Mouse (Mus musculus): Measurements from ENCODE around the gene Mctp1. TPM values are rescaled to one million over a fixed set of nuclear protein-coding genes. Genes with fewer than 3 reads are reported as not detected.
"Not testable (repeated sequence)": the region's sequence is repeated elsewhere in the genome, so short reads cannot be mapped to it uniquely, and the experiment has no call there.

The Mctp1 gene
- total RNA-seq (2014; rRNA removed) (0.65 and 0.67 TPM in 2 replicates), polyA plus RNA-seq (2012; rRNA removed) (0.04 TPM in 1 of 2 replicates, not detected in the other)

GRCm38 (mm10) chr13:76383972-76384663, at the start of gene Mctp1:
Gene Mctp1, plus strand, starts transcription at chr13:76384535.
- H3K9ac ChIP-seq (ENCODE audit: low read depth, low read length), result no peak within 1 kb of the TSS; the same call in 1 of the 2 replicates
- H3K4me3 ChIP-seq (ENCODE audit: insufficient read depth, low read depth, low read length), result peak within 1 kb of the TSS; percentile 30; the same call in 1 of the 2 replicates
- TF ChIP-seq CTCF (IDR thresholded peaks at IDR 0.05; ENCODE audit: low read depth, low read length), result no peak
- no peak for TF ChIP-seq POLR2A (IDR thresholded peaks at IDR 0.05; ENCODE audit: extremely low read depth, insufficient read depth, low read length)
- H3K4me1 ChIP-seq (ENCODE audit: control insufficient read depth, insufficient read depth, low read length), result 0 out of 2 replicates have a peak, but pooled peaks cover 3% of the 10 kb centered on the region
- no peak within 1 kb of the TSS for H3K27ac ChIP-seq (replicated peaks; ENCODE audit: insufficient read depth, low read depth, low read length)
- DNase-seq (ENCODE audit: extremely low read depth, low read depth, low spot score), result no peak
- H3K36me3 ChIP-seq (ENCODE audit: control insufficient read depth, insufficient read depth, low read length), result no peaks in the 10 kb centered on the region
- peaks cover 19% of the 10 kb centered on the region for H3K27me3 ChIP-seq (ENCODE audit: control insufficient read depth, insufficient read depth, low read length)
- no peaks in the 10 kb centered on the region for H3K79me2 ChIP-seq (ENCODE audit: control insufficient read depth, insufficient read depth, low read length)
- under 1% methylated on average over 58 of the region's 62 CpGs for WGBS

DNA sequence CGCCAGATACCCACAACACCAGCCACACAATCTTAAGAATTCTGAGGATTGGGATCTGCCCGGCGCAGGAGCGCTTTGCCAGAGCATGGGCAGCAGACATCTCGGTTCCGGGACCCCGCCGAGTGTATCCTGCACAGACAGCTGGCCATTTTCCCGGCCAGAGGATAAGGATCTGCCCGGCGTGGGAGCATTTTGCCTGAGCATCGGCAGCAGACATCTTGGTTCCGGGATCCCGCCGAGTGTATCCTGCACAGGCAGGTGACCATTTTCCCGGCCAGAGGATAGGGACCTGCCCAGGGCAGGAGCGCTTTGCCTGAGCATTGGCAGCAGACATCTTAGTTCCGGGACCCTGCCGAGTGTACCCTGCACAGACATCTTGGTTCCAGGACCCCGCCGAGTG, 38.4 kb upstream of the Mctp1 start:
- H3K27me3 ChIP-seq (ENCODE audit: control insufficient read depth, insufficient read depth, low read length); H3K4me3 ChIP-seq (ENCODE audit: insufficient read depth, low read depth, low read length); H3K27ac ChIP-seq (replicated peaks; ENCODE audit: insufficient read depth, low read depth, low read length); H3K79me2 ChIP-seq (ENCODE audit: control insufficient read depth, insufficient read depth, low read length); H3K36me3 ChIP-seq (ENCODE audit: control insufficient read depth, insufficient read depth, low read length); DNase-seq (ENCODE audit: extremely low read depth, low read depth, low spot score); H3K4me1 ChIP-seq (ENCODE audit: control insufficient read depth, insufficient read depth, low read length); H3K9ac ChIP-seq (ENCODE audit: low read depth, low read length): not testable (repeated sequence)
- WGBS, result 54% methylated on average over 21 of the region's 21 CpGs

GRCm38 (mm10) chr13:76358720-76359119, 25.6 kb upstream of the Mctp1 start:
- no peak overlapping the region for H3K9ac ChIP-seq (ENCODE audit: low read depth, low read length)
- H3K4me1 ChIP-seq (ENCODE audit: control insufficient read depth, insufficient read depth, low read length), result no peaks in the 10 kb centered on the region
- DNase-seq (ENCODE audit: extremely low read depth, low read depth, low spot score), result no peak
- H3K27me3 ChIP-seq (ENCODE audit: control insufficient read depth, insufficient read depth, low read length), result no peaks in the 10 kb centered on the region
- H3K27ac ChIP-seq (replicated peaks; ENCODE audit: insufficient read depth, low read depth, low read length), result no peak overlapping the region
- no peaks in the 10 kb centered on the region for H3K36me3 ChIP-seq (ENCODE audit: control insufficient read depth, insufficient read depth, low read length)
- TF ChIP-seq POLR2A (IDR thresholded peaks at IDR 0.05; ENCODE audit: extremely low read depth, insufficient read depth, low read length) (no peak), CTCF (IDR thresholded peaks at IDR 0.05; ENCODE audit: low read depth, low read length) (no peak)
- H3K4me3 ChIP-seq (ENCODE audit: insufficient read depth, low read depth, low read length), result no peak overlapping the region
- no peaks in the 10 kb centered on the region for H3K79me2 ChIP-seq (ENCODE audit: control insufficient read depth, insufficient read depth, low read length)

DNA sequence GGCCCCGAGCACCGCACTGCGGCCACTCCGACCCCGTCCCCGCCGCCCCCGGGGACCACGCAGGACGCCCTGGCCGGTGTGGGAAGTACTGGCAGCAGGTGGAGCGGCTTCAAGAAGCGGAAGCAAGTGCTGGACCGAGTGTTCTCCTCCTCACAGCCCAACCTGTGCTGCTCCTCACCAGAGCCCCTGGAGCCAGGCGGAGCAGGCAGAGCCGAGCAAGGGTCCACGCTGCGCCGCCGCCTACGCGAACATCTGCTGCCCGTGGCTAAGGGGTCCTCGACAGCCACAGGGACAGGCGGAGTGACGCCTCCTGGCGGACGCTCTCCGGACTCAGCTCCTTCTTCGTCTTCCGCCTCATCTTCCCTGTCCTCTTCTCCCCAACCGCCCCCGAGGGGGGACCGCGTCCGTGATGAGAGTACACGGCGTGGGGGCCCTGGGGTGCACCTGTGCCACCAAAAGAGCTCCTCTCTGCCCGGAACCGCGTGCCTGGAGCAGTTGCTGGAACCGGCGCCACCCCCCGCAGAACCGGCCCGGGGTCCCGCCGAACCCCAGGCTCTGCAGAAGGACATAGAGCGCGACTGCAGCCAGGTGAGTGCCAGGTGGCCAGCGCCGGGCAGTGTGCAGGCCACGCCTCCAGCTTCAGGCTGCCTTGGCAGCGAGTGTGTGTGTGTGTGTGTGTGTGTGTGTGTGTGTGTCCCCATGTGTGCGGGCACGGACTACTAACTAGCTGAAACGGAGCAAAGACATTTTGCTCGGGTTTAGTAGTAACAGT, 515 bp downstream of the Mctp1 start:
- Histone ChIP-seq H3K79me2 (ENCODE audit: control insufficient read depth, insufficient read depth, low read length) (no peaks in the 10 kb centered on the region), H3K4me1 (ENCODE audit: control insufficient read depth, insufficient read depth, low read length) (0 out of 2 replicates have a peak, but pooled peaks cover 3% of the 10 kb centered on the region), H3K27me3 (ENCODE audit: control insufficient read depth, insufficient read depth, low read length) (peaks cover 19% of the 10 kb centered on the region), H3K9ac (ENCODE audit: low read depth, low read length) (no peak overlapping the region; the same call in 1 of the 2 replicates), H3K27ac (replicated peaks; ENCODE audit: insufficient read depth, low read depth, low read length) (no peak overlapping the region), H3K4me3 (ENCODE audit: insufficient read depth, low read depth, low read length) (peak overlapping the region; percentile 30; the same call in 1 of the 2 replicates), H3K36me3 (ENCODE audit: control insufficient read depth, insufficient read depth, low read length) (no peaks in the 10 kb centered on the region)
- DNase-seq (ENCODE audit: extremely low read depth, low read depth, low spot score), result no peak
- 4% methylated on average over 57 of the region's 58 CpGs for WGBS
- TF ChIP-seq CTCF (IDR thresholded peaks at IDR 0.05; ENCODE audit: low read depth, low read length) (no peak), POLR2A (IDR thresholded peaks at IDR 0.05; ENCODE audit: extremely low read depth, insufficient read depth, low read length) (no peak)

GRCm38 (mm10) chr13:76388615-76389014, 4.3 kb downstream of the Mctp1 start:
- Histone ChIP-seq H3K4me3 (ENCODE audit: insufficient read depth, low read depth, low read length) (no peak overlapping the region), H3K27me3 (ENCODE audit: control insufficient read depth, insufficient read depth, low read length) (peaks cover 16% of the 10 kb centered on the region), H3K79me2 (ENCODE audit: control insufficient read depth, insufficient read depth, low read length) (no peaks in the 10 kb centered on the region), H3K36me3 (ENCODE audit: control insufficient read depth, insufficient read depth, low read length) (no peaks in the 10 kb centered on the region), H3K27ac (replicated peaks; ENCODE audit: insufficient read depth, low read depth, low read length) (no peak overlapping the region), H3K9ac (ENCODE audit: low read depth, low read length) (no peak overlapping the region), H3K4me1 (ENCODE audit: control insufficient read depth, insufficient read depth, low read length) (0 out of 2 replicates have a peak, but pooled peaks cover 3% of the 10 kb centered on the region)
- DNase-seq (ENCODE audit: extremely low read depth, low read depth, low spot score), result no peak
- no peak for TF ChIP-seq CTCF (IDR thresholded peaks at IDR 0.05; ENCODE audit: low read depth, low read length)
- TF ChIP-seq POLR2A (IDR thresholded peaks at IDR 0.05; ENCODE audit: extremely low read depth, insufficient read depth, low read length), result no peak
- 79% methylated on average over 3 of the region's 3 CpGs for WGBS

DNA sequence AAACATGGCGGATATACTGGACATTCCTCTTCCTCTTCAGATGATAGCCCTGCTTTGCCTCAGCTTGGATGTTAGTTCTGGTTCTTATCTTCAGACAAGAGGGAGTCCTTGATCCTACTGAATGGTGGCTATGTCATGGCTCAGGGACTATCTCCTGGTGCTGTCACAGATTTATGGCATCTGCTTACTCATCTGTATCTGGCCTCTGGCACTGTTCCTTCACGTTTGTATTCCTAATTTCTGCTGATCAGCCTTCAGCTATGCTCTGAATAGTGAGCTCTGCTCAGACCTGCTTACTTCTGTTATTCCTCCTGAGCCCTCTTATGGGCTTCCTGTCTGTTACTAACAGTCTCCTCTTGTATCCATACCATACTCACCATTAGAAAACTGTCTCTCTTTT, 7.6 kb downstream of the Mctp1 start:
- Histone ChIP-seq H3K4me3 (ENCODE audit: insufficient read depth, low read depth, low read length) (no peak overlapping the region), H3K36me3 (ENCODE audit: control insufficient read depth, insufficient read depth, low read length) (no peaks in the 10 kb centered on the region), H3K27ac (replicated peaks; ENCODE audit: insufficient read depth, low read depth, low read length) (no peak overlapping the region), H3K4me1 (ENCODE audit: control insufficient read depth, insufficient read depth, low read length) (no peaks in the 10 kb centered on the region), H3K79me2 (ENCODE audit: control insufficient read depth, insufficient read depth, low read length) (no peaks in the 10 kb centered on the region), H3K9ac (ENCODE audit: low read depth, low read length) (no peak overlapping the region), H3K27me3 (ENCODE audit: control insufficient read depth, insufficient read depth, low read length) (no peaks in the 10 kb centered on the region)
- DNase-seq (ENCODE audit: extremely low read depth, low read depth, low spot score), result no peak
- no peak for TF ChIP-seq POLR2A (IDR thresholded peaks at IDR 0.05; ENCODE audit: extremely low read depth, insufficient read depth, low read length)
- TF ChIP-seq CTCF (IDR thresholded peaks at IDR 0.05; ENCODE audit: low read depth, low read length), result no peak
- 45% methylated on average over 2 of the region's 2 CpGs for WGBS

Measured in liver, adult 2 months (tissue).